Mouse (Mus musculus): ENCODE data around the gene Dnajc12.

DNA sequence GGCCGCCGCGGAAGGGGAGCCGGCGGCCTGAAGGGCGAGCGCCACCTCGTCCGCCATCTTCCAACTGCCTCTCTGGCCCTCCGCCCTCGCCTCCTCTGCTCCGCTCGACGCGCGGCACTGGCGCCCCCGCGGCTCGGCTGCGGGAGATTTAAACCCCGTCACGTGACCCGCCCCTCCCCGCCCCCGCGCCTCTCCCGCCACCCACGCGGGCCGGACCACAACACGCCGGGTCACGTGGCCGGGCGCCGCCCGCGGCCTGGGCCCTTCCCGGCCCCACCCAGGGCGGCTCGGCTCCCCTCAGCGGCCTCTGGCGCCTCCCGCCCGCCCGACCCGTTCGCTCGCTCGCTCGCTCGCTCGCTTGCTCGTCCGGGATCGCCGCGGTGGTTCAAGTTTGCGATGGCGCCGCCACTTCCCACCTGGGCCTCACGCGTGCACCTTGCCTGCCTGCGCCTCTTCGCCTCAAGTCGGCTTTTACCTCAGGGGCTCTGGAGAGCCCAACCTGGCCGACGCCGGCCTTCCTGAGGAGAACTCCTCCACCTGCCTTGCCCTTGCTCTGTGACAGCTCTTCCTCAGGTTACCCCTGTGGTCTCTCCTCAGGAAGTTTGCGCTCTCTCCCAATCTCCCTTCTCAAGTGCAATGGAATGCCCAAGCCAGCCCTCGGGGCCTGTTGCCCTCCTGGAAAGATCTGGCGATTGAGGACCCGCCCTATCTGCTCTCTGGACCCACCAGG, 43.2 kb upstream of the Dnajc12 start:
- TF ChIP-seq MAX (IDR thresholded peaks at IDR 0.05; ENCODE audit: low read depth) (no peak), POLR2A (IDR thresholded peaks at IDR 0.05; ENCODE audit: insufficient read length, low read depth) (peak; percentile 97), CEBPB (IDR thresholded peaks at IDR 0.05; ENCODE audit: insufficient read depth, poor library complexity, severe bottlenecking) (no peak), MYOG (IDR thresholded peaks at IDR 0.05; ENCODE audit: control insufficient read depth in 1 of 3, insufficient read depth in 1 of 3, insufficient read length in 2 of 3, low read depth in 2 of 3) (peak in 1 of 3 experiments; percentile 25), MYOD1 (IDR thresholded peaks at IDR 0.05; ENCODE audit: control insufficient read depth in 1 of 3, insufficient read length in 2 of 3, low read depth in 2 of 3) (no peak)
